Mouse (Mus musculus) naive thymus-derived CD4-positive, alpha-beta T cell, adult 2 months (primary cell): ENCODE results near the gene Ralb.

Experiments used
- DNase-seq: peaks from one replicate; pipeline ENCODE4 v3.0.0-alpha.2; 2011; ENCODE audit warnings: low read depth

The Ralb gene

GRCm38 (mm10) chr1:119523826-119524225 is 19.2 kb upstream of the Ralb start:
- no peak for DNase-seq

GRCm38 (mm10) chr1:119523369-119523768 is 18.8 kb upstream of the Ralb start:
- DNase-seq = no peak

- no peak for DNase-seq
Measured at GRCm38 (mm10) chr1:119522726-119523125, 18.1 kb upstream of the Ralb start.

- DNase-seq = no peak
Measured at GRCm38 (mm10) chr1:119521681-119522080, 17.1 kb upstream of the Ralb start.

- DNase-seq = no peak
Measured at GRCm38 (mm10) chr1:119521029-119521428, 16.4 kb upstream of the Ralb start.

GRCm38 (mm10) chr1:119519286-119519685 is 14.7 kb upstream of the Ralb start:
- DNase-seq = no peak

- DNase-seq = no peak
Measured at GRCm38 (mm10) chr1:119518786-119519185, 14.2 kb upstream of the Ralb start.

- DNase-seq = no peak
Measured at GRCm38 (mm10) chr1:119518060-119518459, 13.5 kb upstream of the Ralb start.

GRCm38 (mm10) chr1:119510857-119511256 is 6.3 kb upstream of the Ralb start:
- no peak for DNase-seq

GRCm38 (mm10) chr1:119510409-119510808 is 5.8 kb upstream of the Ralb start:
- DNase-seq = no peak

GRCm38 (mm10) chr1:119509474-119509873 is 4.9 kb upstream of the Ralb start:
- no peak for DNase-seq

- no peak for DNase-seq
Measured at GRCm38 (mm10) chr1:119508548-119508947, 4.0 kb upstream of the Ralb start.

- DNase-seq = no peak
Measured at GRCm38 (mm10) chr1:119505951-119506350, 1.4 kb upstream of the Ralb start.

GRCm38 (mm10) chr1:119503808-119504207 is 786 bp downstream of the Ralb start:
- DNase-seq = peak; percentile 39

GRCm38 (mm10) chr1:119503181-119503580 is 1.4 kb downstream of the Ralb start:
- no peak for DNase-seq

GRCm38 (mm10) chr1:119502729-119503128 is 1.9 kb downstream of the Ralb start:
- DNase-seq = no peak

GRCm38 (mm10) chr1:119501881-119502280 is 2.7 kb downstream of the Ralb start:
- no peak for DNase-seq

GRCm38 (mm10) chr1:119499456-119499855 is 5.1 kb downstream of the Ralb start:
- DNase-seq = no peak

- DNase-seq = no peak
Measured at GRCm38 (mm10) chr1:119498536-119499231, 5.9 kb downstream of the Ralb start.

GRCm38 (mm10) chr1:119497346-119498004 is 7.1 kb downstream of the Ralb start:
- no peak for DNase-seq

GRCm38 (mm10) chr1:119495396-119495775 is 9.2 kb downstream of the Ralb start:
- DNase-seq = no peak

- no peak for DNase-seq
Measured at GRCm38 (mm10) chr1:119494712-119495395, 9.7 kb downstream of the Ralb start.

GRCm38 (mm10) chr1:119494024-119494711 is 10.4 kb downstream of the Ralb start:
- DNase-seq = no peak
